Mouse (Mus musculus) stomach, embryonic 16.5 days (tissue): Measurements from ENCODE around the gene 4930453N24Rik. TPM values are rescaled to one million over a fixed set of nuclear protein-coding genes. Genes with fewer than 3 reads are reported as not detected.

Experiments
- ATAC-seq: fragments of 200-750 bp; cut with Nextera tagmentation; 2 replicates; pipeline ENCODE4 v1.8.0; 2017; ENCODE audit warnings: moderate number of reproducible peaks, moderate TSS enrichment; ENCODE audit not compliant: insufficient read depth, low FRiP score
- H3K27ac ChIP-seq: fragments of 300-500 bp; sonication (generic); 2 replicates; pipeline ENCODE4 v1.5.1; 2014; ENCODE audit warnings: low read length
- H3K27me3 ChIP-seq: fragments of 300-500 bp; sonication (generic); 2 replicates; pipeline ENCODE4 v1.6.1; 2014; ENCODE audit warnings: low read length, control low read depth, mixed read lengths; ENCODE audit not compliant: control insufficient read depth, insufficient read depth
- H3K36me3 ChIP-seq: fragments of 300-500 bp; sonication (generic); 2 replicates; pipeline ENCODE4 v1.6.1; 2014; ENCODE audit warnings: low read length; ENCODE audit not compliant: control insufficient read depth, insufficient read depth
- H3K4me1 ChIP-seq: fragments of 300-500 bp; sonication (generic); 2 replicates; pipeline ENCODE4 v1.6.1; 2014; ENCODE audit warnings: low read length, control low read depth, mixed read lengths; ENCODE audit not compliant: control insufficient read depth, insufficient read depth
- H3K4me2 ChIP-seq: fragments of 300-500 bp; sonication (generic); 2 replicates; pipeline ENCODE4 v1.6.1; 2014; ENCODE audit warnings: low read depth, low read length, mixed read lengths
- H3K4me3 ChIP-seq: fragments of 300-500 bp; sonication (generic); replicated peaks from 2 replicates; pipeline ENCODE4 v1.5.1; 2014; ENCODE audit warnings: mild to moderate bottlenecking, low read length
- H3K9ac ChIP-seq: fragments of 300-500 bp; sonication (generic); 2 replicates; pipeline ENCODE4 v1.6.1; 2014; ENCODE audit warnings: low read length
- H3K9me3 ChIP-seq: fragments of 300-500 bp; sonication (generic); replicated peaks from 2 replicates; pipeline ENCODE4 v1.6.1; 2016; ENCODE audit warnings: low read length, control low read depth; ENCODE audit not compliant: control insufficient read depth
- WGBS: fragments of 180-500 bp; shearing (Covaris S2); extraction: QIAGEN DNeasy Blood & Tissue Kit; methylation state at CpG from one replicate; pipeline ENCODE4 v1.1.7; 2014; 5-methylcytosine and 5-hydroxymethylcytosine counted together
- polyA plus RNA-seq: library from polyadenylated mRNA; unstranded; fragments of >200 nt; fragmentation: Nextera tagmentation; extraction: Ambion mirVana; gene quantifications from 2 replicates; pipeline ENCODE4 v1.2.1, GENCODE M21; 2015

The 4930453N24Rik gene
- polyA plus RNA-seq, 1 experiment from 2014 or later, result 19.4 TPM

DNA sequence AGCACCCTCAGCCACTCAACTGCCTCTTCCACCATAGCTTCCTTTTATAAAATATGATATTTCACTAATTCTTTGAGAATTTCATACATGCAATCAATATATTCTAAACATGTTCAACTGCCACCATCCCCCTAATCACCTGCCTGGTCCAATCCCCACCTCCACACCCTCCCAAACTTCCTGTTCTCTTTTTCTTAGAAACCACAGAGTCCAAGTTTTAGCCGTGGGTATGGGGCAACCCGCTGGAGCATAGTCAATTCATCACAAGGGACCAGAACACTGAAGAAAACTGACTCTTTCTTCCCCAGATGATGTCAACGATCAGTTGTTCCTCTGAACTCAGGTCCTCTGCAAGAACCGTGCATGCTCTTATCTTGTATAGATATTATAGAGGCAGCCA lies 25.9 kb downstream of the 4930453N24Rik start:
- Histone ChIP-seq H3K4me3 (no peak overlapping the region), H3K4me2 (no peak overlapping the region), H3K36me3 (no peaks in the 10 kb centered on the region), H3K27ac (no peak overlapping the region), H3K27me3 (no peaks in the 10 kb centered on the region), H3K9ac (no peak overlapping the region), H3K9me3 (no peaks in the 10 kb centered on the region), H3K4me1 (no peaks in the 10 kb centered on the region)
- 77% methylated on average over 4 of the region's 4 CpGs for WGBS
- ATAC-seq, result no peak

DNA sequence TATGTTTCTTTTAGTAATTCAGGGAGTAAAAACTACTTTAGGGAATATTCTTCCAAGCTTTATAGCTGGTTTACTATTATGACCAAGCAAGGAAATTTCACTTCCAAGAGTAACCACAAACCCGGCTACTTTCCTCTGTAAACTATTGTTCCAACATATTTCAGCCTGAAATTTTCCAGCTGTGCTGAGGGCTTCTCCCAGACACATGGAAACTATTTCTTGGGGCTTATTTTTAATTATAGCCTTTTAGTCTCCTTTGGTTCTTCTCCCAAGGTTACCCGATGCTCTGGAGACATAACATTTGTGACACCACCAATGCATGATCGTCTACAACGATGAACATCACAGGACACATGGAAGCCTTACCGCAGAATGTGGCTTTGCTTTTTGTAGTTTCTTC lies 33.7 kb downstream of the 4930453N24Rik start:
- no peaks in the 10 kb centered on the region for H3K27me3 ChIP-seq
- no peaks in the 10 kb centered on the region for H3K4me1 ChIP-seq
- H3K9me3 ChIP-seq, result no peaks in the 10 kb centered on the region
- peak overlapping the region; percentile 36 for H3K27ac ChIP-seq
- no peaks in the 10 kb centered on the region for H3K36me3 ChIP-seq
- H3K9ac ChIP-seq, result no peak overlapping the region
- ATAC-seq, result peak; percentile 33; the same call in 1 of the 2 replicates
- H3K4me2 ChIP-seq, result no peak overlapping the region
- WGBS, result 47% methylated on average over 5 of the region's 5 CpGs
- H3K4me3 ChIP-seq, result no peak overlapping the region

DNA sequence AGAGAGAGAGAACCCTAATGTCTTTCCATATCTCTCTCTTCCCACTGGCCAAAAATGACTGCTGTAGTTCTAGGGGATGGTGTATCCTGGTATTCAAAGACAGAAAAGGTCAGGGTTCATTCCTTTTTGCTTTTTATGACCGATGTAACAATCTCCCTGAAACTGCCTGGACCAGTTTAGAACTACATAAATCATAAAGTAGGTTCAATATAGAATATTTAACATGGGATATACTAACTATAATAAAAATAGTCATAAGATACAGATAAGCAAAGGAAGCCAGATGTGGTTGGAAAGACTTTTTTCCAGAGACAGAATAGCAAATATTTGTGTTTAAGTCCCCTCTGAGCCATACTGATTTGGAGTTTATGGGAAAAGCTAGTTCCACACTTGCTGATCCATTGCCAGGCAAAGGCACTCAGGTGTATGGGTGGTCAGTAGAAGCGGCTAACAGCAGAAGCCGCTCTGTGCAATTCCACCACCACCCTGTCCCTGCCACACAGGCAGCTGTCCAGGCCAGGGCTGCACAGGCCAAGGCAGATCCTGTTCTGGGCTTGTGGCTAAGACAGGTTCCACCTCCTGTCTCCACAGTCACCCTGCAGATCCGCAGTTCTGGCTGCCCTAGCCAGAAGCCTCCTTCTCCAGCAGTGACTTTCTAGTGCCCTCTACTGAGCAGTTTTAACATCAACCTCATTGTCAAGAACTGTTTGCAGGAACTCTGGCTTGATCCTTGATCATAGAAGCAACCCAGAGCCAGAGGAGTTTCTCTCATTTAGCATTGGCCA lies 47.5 kb downstream of the 4930453N24Rik start:
- no peaks in the 10 kb centered on the region for H3K36me3 ChIP-seq
- H3K4me2 ChIP-seq, result no peak overlapping the region
- no peaks in the 10 kb centered on the region for H3K9me3 ChIP-seq
- peak; percentile 77 for ATAC-seq
- no peak overlapping the region for H3K9ac ChIP-seq
- H3K27me3 ChIP-seq, result no peaks in the 10 kb centered on the region
- H3K4me3 ChIP-seq, result no peak overlapping the region
- H3K4me1 ChIP-seq, result peaks cover 3% of the 10 kb centered on the region; the same call in 1 of the 2 replicates
- H3K27ac ChIP-seq, result no peak overlapping the region
- 31% methylated on average over 4 of the region's 4 CpGs for WGBS

DNA sequence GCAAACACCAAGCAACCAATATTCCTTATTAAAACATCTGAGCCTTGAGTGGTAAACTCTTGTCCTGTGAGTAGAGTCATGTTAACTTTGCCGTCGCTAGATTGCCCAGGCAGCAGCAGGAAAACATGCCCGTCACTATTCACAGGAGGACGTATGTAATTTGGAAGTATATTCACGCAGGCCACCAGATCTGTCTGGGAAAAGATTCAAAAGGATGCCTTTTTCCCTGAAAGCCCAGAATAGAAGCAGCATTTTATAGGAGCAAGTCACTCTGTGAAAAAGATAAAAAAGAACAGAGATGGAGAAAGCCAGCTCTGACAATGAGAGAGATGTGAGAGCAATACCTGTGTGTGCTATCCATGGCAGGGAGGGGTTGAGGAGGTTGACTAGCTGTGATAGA lies 49.4 kb downstream of the 4930453N24Rik start:
- Histone ChIP-seq H3K4me1 (peaks cover 3% of the 10 kb centered on the region; the same call in 1 of the 2 replicates), H3K27ac (no peak overlapping the region), H3K9me3 (no peaks in the 10 kb centered on the region), H3K9ac (no peak overlapping the region), H3K4me2 (no peak overlapping the region), H3K4me3 (no peak overlapping the region), H3K36me3 (no peaks in the 10 kb centered on the region), H3K27me3 (no peaks in the 10 kb centered on the region)
- WGBS, result 76% methylated on average over 5 of the region's 5 CpGs
- ATAC-seq, result no peak

DNA sequence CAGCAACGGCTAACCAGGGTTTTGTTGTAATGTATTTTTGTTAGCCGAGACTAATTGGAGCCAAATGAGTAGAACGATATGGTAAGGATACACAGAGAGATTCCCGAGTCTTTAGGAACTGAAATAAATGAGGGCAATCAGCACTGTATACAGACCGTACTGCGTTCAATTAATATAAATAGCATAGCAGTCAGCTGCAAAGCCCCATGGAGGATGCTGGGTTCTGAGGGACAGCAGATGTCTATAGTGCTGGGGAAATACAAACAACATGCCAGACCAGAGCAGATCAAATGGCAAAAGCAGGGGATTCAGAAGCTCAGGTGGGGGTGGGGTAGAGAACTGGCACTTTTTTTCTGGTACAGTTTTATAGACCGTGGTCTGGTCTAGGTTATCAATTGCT lies 51.9 kb downstream of the 4930453N24Rik start:
- no peak overlapping the region for H3K4me2 ChIP-seq
- no peaks in the 10 kb centered on the region for H3K9me3 ChIP-seq
- no peaks in the 10 kb centered on the region for H3K36me3 ChIP-seq
- 40% methylated on average over 7 of the region's 7 CpGs for WGBS
- no peak overlapping the region for H3K27ac ChIP-seq
- H3K9ac ChIP-seq, result no peak overlapping the region
- H3K4me1 ChIP-seq, result peaks cover 3% of the 10 kb centered on the region; the same call in 1 of the 2 replicates
- H3K27me3 ChIP-seq, result no peaks in the 10 kb centered on the region
- no peak overlapping the region for H3K4me3 ChIP-seq
- ATAC-seq, result no peak

DNA sequence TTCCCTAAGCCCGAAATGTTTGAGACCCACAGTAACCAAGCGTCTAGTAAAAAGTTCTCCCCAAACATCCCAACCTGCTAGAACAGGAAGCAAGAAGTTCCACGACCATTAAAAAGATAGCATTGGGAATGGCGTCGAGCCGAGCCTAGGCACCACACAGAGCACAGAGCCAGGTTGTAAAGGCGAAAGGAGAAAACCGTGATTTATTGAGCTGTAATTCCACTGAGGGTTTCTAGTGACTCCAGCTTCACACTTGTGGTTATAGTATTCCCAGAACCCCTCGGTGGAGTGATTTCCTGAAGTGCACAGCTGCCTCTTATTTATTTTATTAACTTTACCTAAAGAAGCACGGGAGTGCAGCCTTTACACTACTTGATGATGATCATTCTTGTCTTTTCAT lies 53.1 kb downstream of the 4930453N24Rik start:
- ATAC-seq, result no peak

DNA sequence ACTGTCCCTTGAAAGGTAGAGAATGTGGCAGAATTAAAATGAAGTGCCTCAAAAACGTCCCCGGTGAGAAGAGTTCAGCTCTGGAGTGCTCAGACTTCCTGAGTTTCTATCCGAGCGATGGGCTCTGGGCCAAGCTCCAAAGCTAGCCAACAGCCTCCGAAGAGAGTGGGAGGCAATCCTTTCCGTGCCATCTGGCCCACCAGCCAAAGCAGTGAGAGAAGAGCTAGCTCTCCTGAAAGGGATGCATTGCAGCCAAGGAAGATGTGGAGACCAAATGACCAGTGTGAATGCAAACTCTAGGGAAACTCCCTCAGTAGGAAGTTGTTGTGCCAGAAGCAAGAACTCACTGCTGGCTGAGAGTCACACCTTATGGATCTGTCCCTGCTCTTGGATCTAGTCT lies 59.1 kb downstream of the 4930453N24Rik start:
- no peak overlapping the region for H3K27ac ChIP-seq
- H3K9me3 ChIP-seq, result no peaks in the 10 kb centered on the region
- H3K9ac ChIP-seq, result no peak overlapping the region
- ATAC-seq, result no peak
- 50% methylated on average over 6 of the region's 6 CpGs for WGBS
- H3K27me3 ChIP-seq, result no peaks in the 10 kb centered on the region
- H3K4me1 ChIP-seq, result no peaks in the 10 kb centered on the region
- H3K36me3 ChIP-seq, result no peaks in the 10 kb centered on the region
- no peak overlapping the region for H3K4me3 ChIP-seq
- no peak overlapping the region for H3K4me2 ChIP-seq

More for the DNA sequence above, 53.1 kb downstream of the 4930453N24Rik start:
- no peaks in the 10 kb centered on the region for H3K36me3 ChIP-seq
- H3K4me1 ChIP-seq, result no peaks in the 10 kb centered on the region; the same call in 1 of the 2 replicates
- no peaks in the 10 kb centered on the region for H3K27me3 ChIP-seq
- no peak overlapping the region for H3K4me2 ChIP-seq
- no peak overlapping the region for H3K4me3 ChIP-seq
- no peak overlapping the region for H3K27ac ChIP-seq
- no peak overlapping the region for H3K9ac ChIP-seq
- no peaks in the 10 kb centered on the region for H3K9me3 ChIP-seq
- WGBS, result 69% methylated on average over 10 of the region's 10 CpGs

Other genes starting within 250 kb of the 4930453N24Rik start
- gene Csnka2ip, start 168.8 kb downstream of the 4930453N24Rik start, polyA plus RNA-seq, result not detected in 2 replicates
- gene Zfp654, start 80.5 kb upstream of the 4930453N24Rik start, polyA plus RNA-seq, result 5.3 and 6.4 TPM in 2 replicates
- gene Cggbp1, start 80.8 kb upstream of the 4930453N24Rik start, polyA plus RNA-seq, result 74.5 and 74.6 TPM in 2 replicates